Comparison of ENCODE assay signal across 8 mouse cellular contexts in the genomic region with DNA sequence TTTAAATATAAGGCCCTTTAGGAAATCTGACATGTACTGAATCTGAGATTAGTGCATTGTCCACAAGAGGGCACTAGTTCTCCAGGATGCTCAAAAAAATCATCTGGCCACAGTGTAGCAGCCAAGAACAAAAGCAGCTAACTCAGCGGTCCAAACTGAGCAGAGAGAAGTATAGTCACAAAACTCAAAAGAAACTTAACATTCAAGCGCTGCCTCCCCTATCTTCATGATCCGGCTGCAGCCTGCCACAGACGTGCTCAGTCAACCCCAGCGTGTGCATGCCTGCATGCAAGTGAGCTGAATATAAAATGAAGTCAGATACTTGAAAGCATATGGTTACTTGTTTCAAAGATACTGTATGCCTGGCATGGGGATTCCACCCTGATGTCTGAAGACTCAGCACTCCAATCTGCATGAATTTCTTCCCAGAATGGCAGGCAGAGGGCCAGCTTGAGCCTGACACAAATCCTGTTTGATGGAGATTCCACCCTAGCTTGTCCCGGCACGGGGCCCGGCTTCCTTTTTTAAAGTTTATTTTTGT. TPM values are rescaled to one million over a fixed set of nuclear protein-coding genes. Genes with fewer than 3 reads are reported as not detected.
DNase-seq lines count a peak whose midpoint lies in the region; ATAC-seq and TF ChIP-seq lines count a peak whose summit lies in the region.

No protein-coding gene starts in this region.

- 20% methylated on average over 8 of the region's 8 CpGs for WGBS in embryonic facial prominence, embryonic 13.5 days
- WGBS in heart, embryonic 14.5 days, result 23% methylated on average over 8 of the region's 8 CpGs
- WGBS in liver, embryonic 12.5 days (ENCODE audit: insufficient replicate concordance), result 41% methylated on average over 8 of the region's 8 CpGs

- H3K4me1 ChIP-seq in E14TG2a.4 (replicated peaks; ENCODE audit: low read depth, low read length), result peaks cover 15% of the 10 kb centered on the region
- peaks cover 11% of the 10 kb centered on the region; the same call in 1 of the 2 replicates for H3K4me1 ChIP-seq in embryonic facial prominence, embryonic 13.5 days
- H3K4me1 ChIP-seq in heart, embryonic 14.5 days (ENCODE audit: control insufficient read depth in 2 of 2, insufficient read depth in 2 of 2, low read length in 2 of 2), result peaks cover 9 to 18% of the 10 kb centered on the region in 2 experiments
- peaks cover 22% of the 10 kb centered on the region for H3K4me1 ChIP-seq in liver, embryonic 12.5 days

- no peak overlapping the region for H3K4me3 ChIP-seq in E14TG2a.4 (replicated peaks; ENCODE audit: low read length)
- no peak overlapping the region for H3K4me3 ChIP-seq in embryonic facial prominence, embryonic 13.5 days
- H3K4me3 ChIP-seq in heart, embryonic 14.5 days (ENCODE audit: control insufficient read depth in 1 of 2, insufficient read depth in 1 of 2, low read depth in 1 of 2, low read length in 2 of 2), result 0 out of 4 replicates have a peak overlapping the region, but pooled peaks of 1 of the 2 experiments have one; percentile 13
- no peak overlapping the region for H3K4me3 ChIP-seq in liver, embryonic 12.5 days

- peak; percentile 66 for TF ChIP-seq CTCF in E14TG2a.4 (conservative IDR thresholded peaks at IDR 0.05; ENCODE audit: low read length)

- H3K9me3 ChIP-seq in E14TG2a.4 (ENCODE audit: low read length), result no peaks in the 10 kb centered on the region; the same call in 1 of the 2 replicates
- H3K9me3 ChIP-seq in embryonic facial prominence, embryonic 13.5 days, result no peaks in the 10 kb centered on the region
- H3K9me3 ChIP-seq in heart, embryonic 14.5 days (ENCODE audit: control insufficient read depth, low read length), result no peaks in the 10 kb centered on the region
- no peaks in the 10 kb centered on the region for H3K9me3 ChIP-seq in liver, embryonic 12.5 days (replicated peaks)

- H3K4me2 ChIP-seq in embryonic facial prominence, embryonic 13.5 days, result peak overlapping the region; percentile 48
- peak overlapping the region; percentile 45 for H3K4me2 ChIP-seq in heart, embryonic 14.5 days (ENCODE audit: low read length)
- H3K4me2 ChIP-seq in liver, embryonic 12.5 days, result peak overlapping the region; percentile 28

- peak overlapping the region; percentile 62 for H3K9ac ChIP-seq in embryonic facial prominence, embryonic 13.5 days
- peak overlapping the region; percentile 2; the same call in 1 of the 2 replicates for H3K9ac ChIP-seq in heart, embryonic 14.5 days (ENCODE audit: low read length)
- no peak overlapping the region for H3K9ac ChIP-seq in liver, embryonic 12.5 days

- no peaks in the 10 kb centered on the region for H3K36me3 ChIP-seq in E14TG2a.4 (ENCODE audit: insufficient read depth, low read length)
- no peaks in the 10 kb centered on the region for H3K36me3 ChIP-seq in embryonic facial prominence, embryonic 13.5 days
- H3K36me3 ChIP-seq in heart, embryonic 14.5 days (ENCODE audit: control insufficient read depth, insufficient read depth, low read length), result no peaks in the 10 kb centered on the region
- H3K36me3 ChIP-seq in liver, embryonic 12.5 days, result no peaks in the 10 kb centered on the region

- ATAC-seq in embryonic facial prominence, embryonic 13.5 days (ENCODE audit: insufficient number of reproducible peaks, insufficient read depth, low FRiP score, low TSS enrichment, low read depth), result peak; percentile 65
- no peak for ATAC-seq in heart, embryonic 14.5 days (ENCODE audit: insufficient number of reproducible peaks, insufficient read depth, low FRiP score, low read depth)
- peak; percentile 54; the same call in 1 of the 2 replicates for ATAC-seq in liver, embryonic 12.5 days

- DNase-seq in adrenal gland, postnatal 10 days, result peak; percentile 70
- peak; percentile 77 for DNase-seq in kidney, postnatal 10 days
- DNase-seq in naive thymus-derived CD4-positive, alpha-beta T cell, adult 2 months (ENCODE audit: low read depth), result peak; percentile 82
- DNase-seq in ovary, postnatal 10 days (ENCODE audit: low spot score), result no peak

- H3K27ac ChIP-seq in embryonic facial prominence, embryonic 13.5 days, result peak overlapping the region; percentile 82
- peak overlapping the region in 1 of 2 experiments; percentile 52; a peak in 1 of 4 replicates for H3K27ac ChIP-seq in heart, embryonic 14.5 days (replicated peaks in 1 of 2; ENCODE audit: control insufficient read depth in 1 of 2, insufficient read depth in 1 of 2, low read depth in 2 of 2, low read length in 2 of 2)
- no peak overlapping the region for H3K27ac ChIP-seq in liver, embryonic 12.5 days

- H3K27me3 ChIP-seq in E14TG2a.4 (ENCODE audit: insufficient read depth, low read length), result no peaks in the 10 kb centered on the region; the same call in 1 of the 2 replicates
- H3K27me3 ChIP-seq in embryonic facial prominence, embryonic 13.5 days, result no peaks in the 10 kb centered on the region
- H3K27me3 ChIP-seq in heart, embryonic 14.5 days (ENCODE audit: control insufficient read depth, insufficient read depth, low read length), result no peaks in the 10 kb centered on the region
- H3K27me3 ChIP-seq in liver, embryonic 12.5 days (replicated peaks), result peaks cover 11% of the 10 kb centered on the region

RNA-seq across cellular contexts. Expression of gene Trim2, which starts 8.0 kb away (rescaled TPM):
- total RNA-seq in adrenal gland, postnatal 10 days (2021), result 10 to 100 TPM; 53.1 to 58.5 TPM
- 25.5 and 27.9 TPM in 2 replicates for polyA plus RNA-seq in embryonic facial prominence, embryonic 13.5 days (2015; fragmentation: Nextera tagmentation; extraction: Ambion mirVana)
- polyA plus RNA-seq in heart, embryonic 14.5 days (2014; fragmentation: Nextera tagmentation; extraction: Ambion mirVana), result 8.5 and 9.3 TPM in 2 replicates
- polyA plus RNA-seq in liver, embryonic 12.5 days (2016; fragmentation: Nextera tagmentation; extraction: Ambion mirVana), result 4.0 and 5.2 TPM in 2 replicates
